Mouse (Mus musculus): ENCODE data around the gene Pate3.

DNA sequence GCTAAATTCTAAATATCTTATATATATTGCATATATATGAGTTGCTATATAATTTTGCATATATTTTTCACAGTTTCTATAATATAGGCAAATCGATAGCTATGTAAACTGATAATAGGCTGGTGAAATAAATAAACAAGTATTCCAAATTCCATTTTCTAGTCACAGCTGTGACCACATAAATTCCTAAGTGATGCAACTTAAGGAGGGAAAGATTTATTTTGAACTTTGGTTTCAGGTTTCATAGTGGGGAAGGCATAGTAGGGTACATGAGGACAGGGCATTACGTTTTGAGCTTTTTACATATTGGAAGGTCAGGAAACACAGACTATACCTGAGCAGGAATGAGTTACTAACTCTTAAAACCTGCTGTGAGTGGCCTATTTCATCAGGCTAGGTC lies 25.6 kb upstream of the Pate3 start:
- no peak for TF ChIP-seq POLR2A (IDR thresholded peaks at IDR 0.05; ENCODE audit: extremely low read depth, insufficient read depth, low read length)
- no peak for TF ChIP-seq CTCF (IDR thresholded peaks at IDR 0.05; ENCODE audit: extremely low read depth, insufficient read depth, low read length)

Data from cortical plate, adult 2 months (tissue).